Mouse (Mus musculus) testis, postnatal 10 days (tissue): Measurements from ENCODE around the gene Plcb3.

Experiments
- DNase-seq: peaks from one replicate; pipeline ENCODE4 v3.0.0; 2021; ENCODE audit warnings: low spot score

The Plcb3 gene

GRCm38 (mm10) chr19:6970460-6971085, 5.7 kb downstream of the Plcb3 start:
- DNase-seq: no peak

GRCm38 (mm10) chr19:6969665-6970381, 6.4 kb downstream of the Plcb3 start:
- peak; percentile 87 for DNase-seq

GRCm38 (mm10) chr19:6969291-6969664, 7.0 kb downstream of the Plcb3 start:
- DNase-seq: no peak

- peak; percentile 79 for DNase-seq
Observed at GRCm38 (mm10) chr19:6968491-6969271, 7.6 kb downstream of the Plcb3 start.

GRCm38 (mm10) chr19:6956461-6956860, 19.8 kb downstream of the Plcb3 start:
- no peak for DNase-seq

GRCm38 (mm10) chr19:6955424-6955823, 20.8 kb downstream of the Plcb3 start:
- DNase-seq: no peak

GRCm38 (mm10) chr19:6954046-6954445, 22.2 kb downstream of the Plcb3 start:
- peak; percentile 78 for DNase-seq

- peak; percentile 68 for DNase-seq
Observed at GRCm38 (mm10) chr19:6952712-6953037, 23.6 kb downstream of the Plcb3 start.

- DNase-seq: peak; percentile 86
Observed at GRCm38 (mm10) chr19:6951994-6952711, 24.1 kb downstream of the Plcb3 start.

- peak; percentile 91 for DNase-seq
Observed at GRCm38 (mm10) chr19:6951381-6951968, 24.8 kb downstream of the Plcb3 start.

GRCm38 (mm10) chr19:6950613-6951153, 25.6 kb downstream of the Plcb3 start:
- DNase-seq: no peak

- DNase-seq: no peak
Observed at GRCm38 (mm10) chr19:6949951-6950350, 26.3 kb downstream of the Plcb3 start.

GRCm38 (mm10) chr19:6949532-6949931, 26.7 kb downstream of the Plcb3 start:
- no peak for DNase-seq

- DNase-seq: no peak
Observed at GRCm38 (mm10) chr19:6948186-6948585, 28.1 kb downstream of the Plcb3 start.

GRCm38 (mm10) chr19:6947742-6948141, 28.5 kb downstream of the Plcb3 start:
- DNase-seq: no peak

- DNase-seq: no peak
Observed at GRCm38 (mm10) chr19:6943709-6944108, 32.6 kb downstream of the Plcb3 start.

GRCm38 (mm10) chr19:6942764-6943163, 33.5 kb downstream of the Plcb3 start:
- DNase-seq: peak; percentile 39

- peak; percentile 94 for DNase-seq
Observed at GRCm38 (mm10) chr19:6942249-6942691, 34.0 kb downstream of the Plcb3 start, which contains the start of gene Gpr137. TSS of gene Gpr137 (minus strand) at chr19:6942480.

GRCm38 (mm10) chr19:6941372-6942248, 34.7 kb downstream of the Plcb3 start, which contains the start of gene Bad:
TSS of gene Bad (plus strand) at chr19:6941861.
- peak; percentile 97 for DNase-seq
